In the genomic region with DNA sequence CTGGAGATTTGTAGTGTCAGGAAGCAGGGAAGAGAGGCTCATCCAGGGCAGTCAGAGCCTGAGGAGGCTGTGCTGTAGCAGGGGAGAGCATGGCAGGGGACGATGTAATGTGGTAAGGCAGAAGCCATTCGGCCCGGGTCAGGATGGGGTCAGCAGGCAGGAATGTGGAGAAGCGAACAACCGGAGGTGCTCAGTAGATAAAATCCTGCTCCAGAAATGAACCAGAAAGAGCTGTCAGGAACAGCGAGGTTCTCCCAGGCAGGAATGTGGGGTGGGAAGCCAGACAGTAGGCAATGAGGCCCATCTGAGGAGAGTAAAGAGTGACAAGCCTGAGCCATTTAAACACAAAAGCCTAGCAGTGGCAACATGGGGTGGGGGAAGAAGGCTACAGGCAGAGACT, we compare ENCODE assay signal across 9 mouse cellular contexts.
DNase-seq lines count a peak whose midpoint lies in the region; ATAC-seq lines count a peak whose summit lies in the region.
"Had no signal": no experiment of that assay in that cellular context is flagged by ENCODE, and none has a peak within 500 bp of the region (broad histone marks: within the 10 kb centered on the region; RNA-seq: fewer than 3 reads in every experiment).

No protein-coding gene starts in this region.

- no peaks in the 10 kb centered on the region for H3K27me3 ChIP-seq in kidney, embryonic 16.5 days (ENCODE audit: insufficient read depth, low read length)
- no peaks in the 10 kb centered on the region for H3K27me3 ChIP-seq in embryonic facial prominence, embryonic 11.5 days (ENCODE audit: control insufficient read depth, insufficient read depth, low read length)
- H3K27me3 ChIP-seq in intestine, embryonic 15.5 days (replicated peaks), result no peaks in the 10 kb centered on the region
- no peaks in the 10 kb centered on the region for H3K27me3 ChIP-seq in neural tube, embryonic 11.5 days (ENCODE audit: control insufficient read depth, insufficient read depth, low read length)

- peak overlapping the region; percentile 90 for H3K27ac ChIP-seq in kidney, embryonic 16.5 days (ENCODE audit: low read length)
- 0 out of 2 replicates have a peak overlapping the region, but pooled peaks have one; percentile 2 for H3K27ac ChIP-seq in embryonic facial prominence, embryonic 11.5 days (replicated peaks; ENCODE audit: low read depth, low read length)
- H3K27ac ChIP-seq in intestine, embryonic 15.5 days, result peak overlapping the region; percentile 73
- peak overlapping the region; percentile 0 for H3K27ac ChIP-seq in neural tube, embryonic 11.5 days (ENCODE audit: low read depth, low read length)

- no peaks in the 10 kb centered on the region; the same call in 1 of the 2 replicates for H3K36me3 ChIP-seq in kidney, embryonic 16.5 days (ENCODE audit: insufficient read depth, low read length)
- no peaks in the 10 kb centered on the region; the same call in 1 of the 2 replicates for H3K36me3 ChIP-seq in embryonic facial prominence, embryonic 11.5 days (replicated peaks; ENCODE audit: control insufficient read depth, insufficient read depth, low read depth, low read length)
- no peaks in the 10 kb centered on the region for H3K36me3 ChIP-seq in intestine, embryonic 15.5 days
- no peaks in the 10 kb centered on the region for H3K36me3 ChIP-seq in neural tube, embryonic 11.5 days (ENCODE audit: control insufficient read depth, insufficient read depth, low read length)

- H3K4me2 ChIP-seq in kidney, embryonic 16.5 days (replicated peaks; ENCODE audit: low read depth, low read length), result no peak overlapping the region
- H3K4me2 ChIP-seq in embryonic facial prominence, embryonic 11.5 days (ENCODE audit: low read depth, low read length), result no peak overlapping the region
- 0 out of 2 replicates have a peak overlapping the region, but pooled peaks have one; percentile 12 for H3K4me2 ChIP-seq in intestine, embryonic 15.5 days (replicated peaks)
- H3K4me2 ChIP-seq in neural tube, embryonic 11.5 days (ENCODE audit: low read depth), result no peak overlapping the region

- 0 out of 2 replicates have a peak overlapping the region, but pooled peaks have one; percentile 17 for H3K9ac ChIP-seq in kidney, embryonic 16.5 days (replicated peaks; ENCODE audit: low read length)
- 0 out of 2 replicates have a peak overlapping the region, but pooled peaks have one; percentile 22 for H3K9ac ChIP-seq in embryonic facial prominence, embryonic 11.5 days (replicated peaks; ENCODE audit: low read length)
- no peak overlapping the region for H3K9ac ChIP-seq in intestine, embryonic 15.5 days
- no peak overlapping the region; the same call in 1 of the 2 replicates for H3K9ac ChIP-seq in neural tube, embryonic 11.5 days (ENCODE audit: low read length)

- H3K4me1 ChIP-seq in kidney, embryonic 16.5 days (ENCODE audit: insufficient read depth, low read length), result peaks cover 57% of the 10 kb centered on the region
- peaks cover 15% of the 10 kb centered on the region for H3K4me1 ChIP-seq in embryonic facial prominence, embryonic 11.5 days (ENCODE audit: control insufficient read depth, insufficient read depth, low read length)
- peaks cover 41% of the 10 kb centered on the region for H3K4me1 ChIP-seq in intestine, embryonic 15.5 days (replicated peaks)
- H3K4me1 ChIP-seq in neural tube, embryonic 11.5 days (ENCODE audit: control insufficient read depth, insufficient read depth, low read length), result peaks cover 59% of the 10 kb centered on the region

- H3K4me3 ChIP-seq in kidney, embryonic 16.5 days (ENCODE audit: low read length), result no peak overlapping the region
- H3K4me3 ChIP-seq in embryonic facial prominence, embryonic 11.5 days (ENCODE audit: low read depth, low read length), result no peak overlapping the region
- no peak overlapping the region for H3K4me3 ChIP-seq in intestine, embryonic 15.5 days (replicated peaks)
- no peak overlapping the region for H3K4me3 ChIP-seq in neural tube, embryonic 11.5 days (ENCODE audit: low read depth, low read length)

- WGBS in kidney, embryonic 16.5 days, result 6% methylated on average over 6 of the region's 6 CpGs
- WGBS in embryonic facial prominence, embryonic 11.5 days, result 5% methylated on average over 6 of the region's 6 CpGs
- 17% methylated on average over 6 of the region's 6 CpGs for WGBS in intestine, embryonic 15.5 days
- 6% methylated on average over 6 of the region's 6 CpGs for WGBS in neural tube, embryonic 11.5 days

- peak; percentile 62 for ATAC-seq in kidney, embryonic 16.5 days (ENCODE audit: low FRiP score, low TSS enrichment)
- ATAC-seq in embryonic facial prominence, embryonic 11.5 days (replicated peaks; ENCODE audit: insufficient number of reproducible peaks, low FRiP score, low TSS enrichment, low read depth), result no peak
- peak; percentile 42; the same call in 1 of the 2 replicates for ATAC-seq in intestine, embryonic 15.5 days
- no peak for ATAC-seq in neural tube, embryonic 11.5 days (ENCODE audit: insufficient read depth, low FRiP score, low TSS enrichment)
- ATAC-seq in erythroblast, adult 5-6 weeks (replicated peaks; ENCODE audit: low FRiP score, poor library complexity, severe bottlenecking), result no peak

- H3K9me3 ChIP-seq in kidney, embryonic 16.5 days (ENCODE audit: low read length), result no peaks in the 10 kb centered on the region
- H3K9me3 ChIP-seq in embryonic facial prominence, embryonic 11.5 days (replicated peaks; ENCODE audit: control insufficient read depth, low read length), result no peaks in the 10 kb centered on the region
- no peaks in the 10 kb centered on the region for H3K9me3 ChIP-seq in intestine, embryonic 15.5 days
- H3K9me3 ChIP-seq in neural tube, embryonic 11.5 days (ENCODE audit: control insufficient read depth, low read length), result no peaks in the 10 kb centered on the region

- no peak for DNase-seq in kidney, postnatal 25 days
- no peak for DNase-seq in embryonic facial prominence, embryonic 11.5 days (ENCODE audit: low spot score)
- DNase-seq in neural tube, embryonic 11.5 days (ENCODE audit: low spot score), result peak; percentile 47
- no peak for DNase-seq in cerebellum, adult 9-11 months
- DNase-seq in c-Kit-positive CD71-positive TER-119-positive erythroid progenitor cells, embryonic 14.5 days (ENCODE audit: low spot score), result no peak
- DNase-seq: gastrocnemius, postnatal 10 days had no signal

Comparison
In these comparisons a context has a peak if more than half of its experiments do, and no peak if none do; other contexts are left out.
1. ATAC-seq: peak in kidney, embryonic 16.5 days (single experiment) and intestine, embryonic 15.5 days (single experiment); none in embryonic facial prominence, embryonic 11.5 days (single experiment), neural tube, embryonic 11.5 days (single experiment) and erythroblast, adult 5-6 weeks (single experiment).
2. H3K27ac ChIP-seq: peak in every context shown above with its lines; median percentile 90 in kidney, embryonic 16.5 days; 73 in intestine, embryonic 15.5 days; 2 in embryonic facial prominence, embryonic 11.5 days; 0 in neural tube, embryonic 11.5 days.
3. H3K9ac ChIP-seq: peak in kidney, embryonic 16.5 days (single experiment) and embryonic facial prominence, embryonic 11.5 days (single experiment); none in intestine, embryonic 15.5 days (single experiment) and neural tube, embryonic 11.5 days (single experiment).